Mouse (Mus musculus): ENCODE measurements around the gene Igfbp7. TPM values are rescaled to one million over a fixed set of nuclear protein-coding genes. Genes with fewer than 3 reads are reported as not detected.

Igfbp7 gene
- total and polyA plus RNA-seq, 3 experiments: 0.07 TPM; not detected in 2

DNA sequence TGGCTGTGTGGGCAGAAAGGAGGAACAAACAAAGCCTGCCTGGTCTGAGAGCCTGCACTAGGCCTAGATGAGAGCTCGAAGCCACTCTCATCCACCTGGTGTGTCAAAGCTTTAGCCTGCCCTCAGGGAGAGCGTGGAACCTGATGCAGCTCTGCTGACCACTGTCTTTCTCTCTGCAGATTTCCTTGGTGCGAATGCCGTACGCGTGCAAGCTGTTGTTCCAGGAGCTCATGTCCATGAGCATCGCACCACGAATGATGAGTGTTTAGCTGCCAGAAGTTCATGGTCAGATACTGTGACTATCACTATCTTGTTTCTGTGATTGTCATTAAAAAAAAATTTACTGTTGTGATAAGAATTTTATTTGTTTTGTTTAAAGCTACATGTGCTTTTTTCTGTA is 58.9 kb downstream of the Igfbp7 start:
- Histone ChIP-seq H3K4me3 (ENCODE audit: control insufficient read depth in 1 of 2, insufficient read depth in 1 of 2, low read depth in 2 of 2, low read length in 2 of 2) (no peak overlapping the region), H3K27ac (ENCODE audit: control insufficient read depth, low read depth, low read length) (no peak overlapping the region), H3K9ac (ENCODE audit: control insufficient read depth, low read depth, low read length, poor library complexity, severe bottlenecking) (no peak overlapping the region), H3K79me2 (ENCODE audit: control insufficient read depth, insufficient read depth, low read length, poor library complexity) (no peaks in the 10 kb centered on the region), H3K9me3 (replicated peaks; ENCODE audit: insufficient read depth, low read length) (no peaks in the 10 kb centered on the region), H3K4me1 (ENCODE audit: control insufficient read depth in 1 of 2, insufficient read depth in 2 of 2, low read length in 2 of 2) (no peaks in the 10 kb centered on the region), H3K36me3 (ENCODE audit: control insufficient read depth in 1 of 2, insufficient read depth in 2 of 2, low read length in 2 of 2) (peaks cover 0 to 19% of the 10 kb centered on the region in 2 experiments; a peak in 2 of 4 replicates), H3K27me3 (ENCODE audit: control insufficient read depth in 1 of 2, insufficient read depth in 2 of 2, low read length in 2 of 2) (no peaks in the 10 kb centered on the region)
- TF ChIP-seq JUND (IDR thresholded peaks at IDR 0.05; ENCODE audit: low read depth, low read length) (no peak), USF1 (IDR thresholded peaks at IDR 0.05; ENCODE audit: low read depth, low read length) (no peak), RCOR1 (IDR thresholded peaks at IDR 0.05; ENCODE audit: low read depth, low read length) (no peak), POLR2AphosphoS2 (IDR thresholded peaks at IDR 0.05; ENCODE audit: low read length) (no peak)
- no peak for DNase-seq (ENCODE audit: low read depth, low spot score)

DNA sequence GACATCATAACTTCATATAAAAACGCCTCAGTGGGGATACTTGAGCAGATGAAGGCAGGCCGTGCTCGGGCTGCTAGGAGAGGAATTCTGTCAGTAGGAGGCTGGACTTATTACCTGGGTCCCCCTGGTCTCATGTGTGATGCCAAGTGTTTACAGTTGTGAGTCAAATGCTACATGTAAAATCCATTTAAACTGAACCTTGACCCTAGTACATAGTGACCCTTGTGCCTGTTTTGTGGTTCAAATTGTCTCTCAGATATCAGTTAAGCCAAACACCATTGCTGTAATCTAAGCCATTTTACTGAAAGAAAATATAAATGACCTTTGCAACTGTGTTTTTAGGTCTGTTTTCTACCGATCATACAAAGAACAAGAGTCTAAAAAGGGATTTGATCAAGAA is 67.8 kb downstream of the Igfbp7 start:
- H3K4me1 ChIP-seq (ENCODE audit: control insufficient read depth in 1 of 2, insufficient read depth in 2 of 2, low read length in 2 of 2): no peaks in the 10 kb centered on the region
- TF ChIP-seq MEF2A (IDR thresholded peaks at IDR 0.05; ENCODE audit: extremely low read depth, insufficient replicate concordance, low read depth, low read length, poor library complexity, severe bottlenecking) (no peak), HCFC1 (IDR thresholded peaks at IDR 0.05; ENCODE audit: low read depth, low read length) (no peak), ZMIZ1 (IDR thresholded peaks at IDR 0.05; ENCODE audit: low read depth, low read length) (no peak)
- no peak overlapping the region for H3K4me3 ChIP-seq (ENCODE audit: control insufficient read depth in 1 of 2, insufficient read depth in 1 of 2, low read depth in 2 of 2, low read length in 2 of 2)
- no peak overlapping the region for H3K27ac ChIP-seq (ENCODE audit: control insufficient read depth, low read depth, low read length)
- no peak overlapping the region for H3K9ac ChIP-seq (ENCODE audit: control insufficient read depth, low read depth, low read length, poor library complexity, severe bottlenecking)
- DNase-seq (ENCODE audit: low read depth, low spot score): no peak
- no peaks in the 10 kb centered on the region for H3K79me2 ChIP-seq (ENCODE audit: control insufficient read depth, insufficient read depth, low read length, poor library complexity)
- peaks cover 0 to 63% of the 10 kb centered on the region in 2 experiments; a peak in 2 of 4 replicates for H3K36me3 ChIP-seq (ENCODE audit: control insufficient read depth in 1 of 2, insufficient read depth in 2 of 2, low read length in 2 of 2)
- H3K27me3 ChIP-seq (ENCODE audit: control insufficient read depth in 1 of 2, insufficient read depth in 2 of 2, low read length in 2 of 2): no peaks in the 10 kb centered on the region
- H3K9me3 ChIP-seq (replicated peaks; ENCODE audit: insufficient read depth, low read length): no peaks in the 10 kb centered on the region

DNA sequence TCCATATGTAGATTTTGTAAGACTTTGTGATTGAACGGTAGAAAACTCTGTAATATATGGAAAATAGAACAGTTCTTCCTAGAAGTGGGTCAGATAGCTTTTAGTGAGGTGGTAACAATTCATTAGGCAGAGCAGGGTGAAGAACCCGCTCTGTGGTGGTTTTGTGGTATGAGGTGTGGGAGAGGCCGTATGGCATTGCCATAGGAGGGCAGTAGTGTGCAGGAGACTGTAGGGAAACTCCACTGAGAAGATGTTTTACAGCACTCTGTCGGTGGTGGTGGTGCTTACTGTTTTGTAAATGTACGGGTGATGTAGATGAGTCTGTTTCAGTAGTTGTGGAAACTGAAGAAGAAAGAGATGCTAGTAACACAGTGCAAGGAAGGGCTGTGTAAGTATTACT is 77.7 kb downstream of the Igfbp7 start:
- H3K9ac ChIP-seq (ENCODE audit: control insufficient read depth, low read depth, low read length, poor library complexity, severe bottlenecking): no peak overlapping the region
- no peaks in the 10 kb centered on the region for H3K27me3 ChIP-seq (ENCODE audit: control insufficient read depth in 1 of 2, insufficient read depth in 2 of 2, low read length in 2 of 2)
- no peak overlapping the region for H3K27ac ChIP-seq (ENCODE audit: control insufficient read depth, low read depth, low read length)
- H3K36me3 ChIP-seq (ENCODE audit: control insufficient read depth in 1 of 2, insufficient read depth in 2 of 2, low read length in 2 of 2): peaks cover 0 to 68% of the 10 kb centered on the region in 2 experiments; a peak in 2 of 4 replicates
- no peaks in the 10 kb centered on the region for H3K9me3 ChIP-seq (replicated peaks; ENCODE audit: insufficient read depth, low read length)
- TF ChIP-seq UBTF (IDR thresholded peaks at IDR 0.05; ENCODE audit: borderline replicate concordance, insufficient read depth, low read depth, low read length) (no peak), CTCF (IDR thresholded peaks at IDR 0.05 in 2 of 3, conservative IDR thresholded peaks at IDR 0.05 in 1 of 3; ENCODE audit: control insufficient read depth in 1 of 3, insufficient read depth in 1 of 3, low read depth in 2 of 3, low read length in 3 of 3, poor library complexity in 1 of 3, severe bottlenecking in 1 of 3) (peak; percentile 5 to 35 (median 32); a peak in 4 of 6 replicates)
- H3K79me2 ChIP-seq (ENCODE audit: control insufficient read depth, insufficient read depth, low read length, poor library complexity): no peaks in the 10 kb centered on the region
- DNase-seq (ENCODE audit: low read depth, low spot score): no peak
- H3K4me1 ChIP-seq (ENCODE audit: control insufficient read depth in 1 of 2, insufficient read depth in 2 of 2, low read length in 2 of 2): no peaks in the 10 kb centered on the region
- no peak overlapping the region for H3K4me3 ChIP-seq (ENCODE audit: control insufficient read depth in 1 of 2, insufficient read depth in 1 of 2, low read depth in 2 of 2, low read length in 2 of 2)

Measured in MEL (cell line).